Mouse (Mus musculus) brain, embryonic 14.5 days (tissue): ENCODE results near the gene Pfas.

Source experiments
- CTCF ChIP-seq: fragments of 200-500 bp; IDR thresholded peaks from 2 replicates; pipeline ENCODE4 v1.5.1; 2012; ENCODE audit warnings: inconsistent platforms, mild to moderate bottlenecking, moderate library complexity, borderline replicate concordance; ENCODE audit not compliant: insufficient read depth, insufficient read length; ENCODE audit errors: extremely low read depth
- POLR2A ChIP-seq: fragments of 200-500 bp; IDR thresholded peaks from 2 replicates; pipeline ENCODE4 v1.6.1; 2012; ENCODE audit warnings: mild to moderate bottlenecking, inconsistent platforms, borderline replicate concordance; ENCODE audit not compliant: poor library complexity, insufficient read depth, insufficient read length, severe bottlenecking; ENCODE audit errors: extremely low read depth

DNA sequence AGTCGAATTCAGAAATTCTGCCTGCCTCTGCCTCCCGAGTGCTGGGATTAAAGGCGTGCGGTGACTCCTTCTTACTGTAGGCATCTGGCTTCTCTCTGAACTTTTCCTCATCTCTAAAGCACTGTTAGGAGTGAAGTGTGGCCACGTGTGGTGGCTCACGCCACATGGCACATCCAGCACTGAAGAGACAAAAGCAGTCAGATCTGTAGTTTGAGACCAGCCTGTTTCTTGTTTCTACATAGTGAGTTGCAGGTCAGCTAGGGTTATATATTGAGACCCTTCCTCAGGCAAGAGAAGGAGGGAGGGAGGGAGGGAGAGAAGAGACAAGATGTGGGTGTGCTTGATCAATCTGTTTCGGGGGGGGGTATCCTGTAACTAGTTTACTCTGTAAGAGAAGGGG lies 33.2 kb downstream of the Pfas start, which contains the start of gene Rangrf:
- no peak for TF ChIP-seq CTCF
- TF ChIP-seq POLR2A: no peak
